17 mouse cellular contexts compared by ENCODE assay signal in genomic region chr11:33084041-33084440, GRCm38 (mm10).
"Had no signal": no experiment of that assay in that cellular context is flagged by ENCODE, and none has a peak within 500 bp of the region (broad histone marks: within the 10 kb centered on the region; RNA-seq: fewer than 3 reads in every experiment).

No protein-coding gene starts in this region.

- DNase-seq: liver, postnatal 0 days; lung, adult 2 months; lung, postnatal 14 days; lung, postnatal 36 days; midbrain, embryonic 14.5 days; right cerebral cortex, postnatal 14 days; thymus, adult 2 months; thymus, postnatal 25 days; thymus, postnatal 4 days had no signal

- ATAC-seq: liver, postnatal 0 days; lung, postnatal 0 days had no signal

- H3K4me1 ChIP-seq: lung, embryonic 15.5 days; megakaryocyte, embryonic 14.5 days; midbrain, embryonic 12.5 days; neural tube, embryonic 12.5 days; stomach, embryonic 15.5 days had no signal

- H3K9me3 ChIP-seq: lung, embryonic 15.5 days; megakaryocyte, embryonic 14.5 days; midbrain, embryonic 12.5 days; neural tube, embryonic 12.5 days; stomach, embryonic 15.5 days had no signal

- H3K27ac ChIP-seq: lung, embryonic 15.5 days; macrophage; midbrain, embryonic 12.5 days; neural tube, embryonic 12.5 days; stomach, embryonic 15.5 days; stomach, postnatal 0 days had no signal

- H3K9ac ChIP-seq: liver, postnatal 0 days; lung, embryonic 15.5 days; midbrain, embryonic 12.5 days; neural tube, embryonic 12.5 days; stomach, embryonic 15.5 days had no signal

- H3K27me3 ChIP-seq: lung, embryonic 15.5 days; midbrain, embryonic 12.5 days; neural tube, embryonic 12.5 days; stomach, embryonic 15.5 days had no signal

- H3K36me3 ChIP-seq: lung, embryonic 15.5 days; midbrain, embryonic 12.5 days; neural tube, embryonic 12.5 days; stomach, embryonic 15.5 days had no signal

- H3K4me3 ChIP-seq: lung, embryonic 15.5 days; megakaryocyte, embryonic 14.5 days; midbrain, embryonic 12.5 days; neural tube, embryonic 12.5 days; stomach, embryonic 15.5 days had no signal

- H3K4me2 ChIP-seq: lung, embryonic 15.5 days; midbrain, embryonic 12.5 days; neural tube, embryonic 12.5 days; stomach, embryonic 15.5 days had no signal
